Comparison of ENCODE assay signal across 12 mouse cellular contexts in the genomic region with DNA sequence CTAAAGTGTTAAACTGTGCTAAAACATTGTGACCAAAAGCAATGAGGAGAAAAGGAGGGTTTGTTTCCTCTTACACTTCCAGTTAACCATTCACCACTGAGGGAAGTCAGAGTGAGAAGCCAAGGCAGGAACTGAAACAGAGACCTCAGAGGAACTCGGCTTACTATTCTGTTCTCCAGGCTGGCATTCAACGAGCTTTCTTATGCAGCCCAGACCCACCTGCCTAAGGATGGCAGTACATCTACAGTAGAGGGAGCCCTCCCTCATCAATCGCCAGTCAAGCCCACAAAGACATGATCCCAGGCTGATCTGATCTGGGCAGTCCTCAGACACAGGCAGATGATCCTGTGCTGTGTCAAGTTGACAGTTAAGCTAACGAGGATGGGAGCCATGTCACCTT.
DNase-seq lines count a peak whose midpoint lies in the region; ATAC-seq and TF ChIP-seq lines count a peak whose summit lies in the region.
"Had no signal": no experiment of that assay in that cellular context is flagged by ENCODE, and none has a peak within 500 bp of the region (broad histone marks: within the 10 kb centered on the region; RNA-seq: fewer than 3 reads in every experiment).

No protein-coding gene starts in this region.

- 0 out of 2 replicates have a peak overlapping the region, but pooled peaks have one; percentile 3 for H3K27ac ChIP-seq in liver, adult 2 months (replicated peaks; ENCODE audit: insufficient read depth, low read depth, low read length)
- H3K27ac ChIP-seq: hindbrain, embryonic 10.5 days; midbrain, embryonic 15.5 days had no signal

- peak; percentile 50; the same call in 1 of the 2 replicates for ATAC-seq in frontal cortex, adult (ENCODE audit: low TSS enrichment)
- ATAC-seq in granulocyte monocyte progenitor cell, adult 5-6 weeks (replicated peaks; ENCODE audit: poor library complexity, severe bottlenecking), result peak; percentile 75
- peak; percentile 52; the same call in 1 of the 2 replicates for ATAC-seq in monocyte, adult 5-6 weeks (replicated peaks; ENCODE audit: insufficient number of reproducible peaks, low FRiP score, low TSS enrichment, poor library complexity, severe bottlenecking)
- ATAC-seq: midbrain, embryonic 15.5 days had no signal

- TF ChIP-seq CTCF in liver, adult 2 months (IDR thresholded peaks at IDR 0.05; ENCODE audit: low read depth, low read length), result no peak

- H3K27me3 ChIP-seq in liver, adult 2 months (ENCODE audit: control insufficient read depth, insufficient read depth, low read length), result no peaks in the 10 kb centered on the region
- H3K27me3 ChIP-seq: midbrain, embryonic 15.5 days had no signal

- WGBS in liver, adult 2 months, result 49% methylated on average over 4 of the region's 4 CpGs

- no peak overlapping the region for H3K4me3 ChIP-seq in liver, adult 2 months (ENCODE audit: insufficient read depth, low read depth, low read length)
- H3K4me3 ChIP-seq: hindbrain, embryonic 10.5 days; midbrain, embryonic 15.5 days had no signal

- H3K4me1 ChIP-seq in liver, adult 2 months (ENCODE audit: control insufficient read depth, insufficient read depth, low read length), result peaks cover 16% of the 10 kb centered on the region

- no peak for DNase-seq in frontal cortex, adult 2 months (ENCODE audit: extremely low spot score in 1 of 2, low spot score in 1 of 2)
- DNase-seq in liver, adult 2 months (ENCODE audit: extremely low read depth, low read depth, low spot score), result no peak
- no peak for DNase-seq in liver
- no peak for DNase-seq in urinary bladder, postnatal 14 days (ENCODE audit: low spot score)
- no peak for DNase-seq in right cerebral cortex, postnatal 10 days (ENCODE audit: low spot score in 2 of 2)
- DNase-seq: B cell, adult 2 months; heart, adult 18-20 months had no signal

- peaks cover 14% of the 10 kb centered on the region; the same call in 1 of the 2 replicates for H3K36me3 ChIP-seq in liver, adult 2 months (ENCODE audit: control insufficient read depth, insufficient read depth, low read length)

- H3K79me2 ChIP-seq in liver, adult 2 months (ENCODE audit: control insufficient read depth, insufficient read depth, low read length), result no peaks in the 10 kb centered on the region

- TF ChIP-seq POLR2A in liver, adult 2 months (IDR thresholded peaks at IDR 0.05; ENCODE audit: extremely low read depth, insufficient read depth, low read length), result no peak

- H3K9ac ChIP-seq in liver, adult 2 months (ENCODE audit: low read depth, low read length), result no peak overlapping the region
- H3K9ac ChIP-seq: midbrain, embryonic 15.5 days had no signal
